Mouse (Mus musculus) lung, embryonic 14.5 days (tissue): ENCODE results near the gene Aicda. TPM values are rescaled to one million over a fixed set of nuclear protein-coding genes. Genes with fewer than 3 reads are reported as not detected.
A peak's percentile ranks its signal among the peaks of the same experiment; 100 is the strongest.
"Not testable (repeated sequence)": the region's sequence is repeated elsewhere in the genome, so short reads cannot be mapped to it uniquely, and the experiment has no call there.

Source experiments
- ATAC-seq: fragments of 200-750 bp; cut with Nextera tagmentation; 2 replicates; pipeline ENCODE4 v1.8.0; 2017; ENCODE audit warnings: mild to moderate bottlenecking, moderate TSS enrichment, moderate library complexity; ENCODE audit not compliant: insufficient read depth
- DNase-seq: peaks from one replicate; pipeline ENCODE4 v3.0.0-alpha.2; 2015
- H3K27ac ChIP-seq: fragments of 300-500 bp; sonication (generic); 2 replicates; pipeline ENCODE4 v1.5.1; 2014; ENCODE audit warnings: low read depth, mild to moderate bottlenecking, moderate library complexity
- H3K27me3 ChIP-seq: fragments of 300-500 bp; sonication (generic); 2 replicates; pipeline ENCODE4 v1.6.1; 2014; ENCODE audit warnings: low read length, control low read depth; ENCODE audit not compliant: insufficient read depth
- H3K36me3 ChIP-seq: fragments of 300-500 bp; sonication (generic); 2 replicates; pipeline ENCODE4 v1.6.1; 2014; ENCODE audit warnings: control low read depth; ENCODE audit not compliant: insufficient read depth
- H3K4me1 ChIP-seq: fragments of 300-500 bp; sonication (generic); 2 replicates; pipeline ENCODE4 v1.6.1; 2014; ENCODE audit warnings: antibody characterized with exemption, control low read depth; ENCODE audit not compliant: insufficient read depth
- H3K4me2 ChIP-seq: fragments of 300-500 bp; sonication (generic); 2 replicates; pipeline ENCODE4 v1.6.1; 2014; ENCODE audit warnings: mild to moderate bottlenecking
- H3K4me3 ChIP-seq: fragments of 300-500 bp; sonication (generic); 2 replicates; pipeline ENCODE4 v1.5.1; 2014; ENCODE audit warnings: low read depth, low read length
- H3K9ac ChIP-seq: fragments of 300-500 bp; sonication (generic); 2 replicates; pipeline ENCODE4 v1.6.1; 2014
- H3K9me3 ChIP-seq: fragments of 300-500 bp; sonication (generic); 2 replicates; pipeline ENCODE4 v1.6.1; 2016; ENCODE audit warnings: low read depth, low read length, control low read depth
- CTCF ChIP-seq: IDR thresholded peaks from 2 replicates; pipeline ENCODE4 v1.5.1; 2016; ENCODE audit warnings: antibody characterized with exemption, low read depth
- WGBS: fragments of 180-500 bp; shearing (Covaris S2); extraction: QIAGEN DNeasy Blood & Tissue Kit; methylation state at CpG from one replicate; pipeline ENCODE4 v1.1.7; 2014; 5-methylcytosine and 5-hydroxymethylcytosine counted together
- polyA plus RNA-seq: library from polyadenylated mRNA; unstranded; fragments of >200 nt; fragmentation: Nextera tagmentation; extraction: Ambion mirVana; gene quantifications from 2 replicates; pipeline ENCODE4 v1.2.1, GENCODE M21; 2014

Aicda gene
- polyA plus RNA-seq, 1 experiment from 2014 or later: not detected

- no peak for ATAC-seq
- WGBS: 70% methylated on average over 5 of the region's 5 CpGs
- no peak for DNase-seq
Measured at GRCm38 (mm10) chr6:122569113-122569512, 15.5 kb downstream of the Aicda start.

DNA sequence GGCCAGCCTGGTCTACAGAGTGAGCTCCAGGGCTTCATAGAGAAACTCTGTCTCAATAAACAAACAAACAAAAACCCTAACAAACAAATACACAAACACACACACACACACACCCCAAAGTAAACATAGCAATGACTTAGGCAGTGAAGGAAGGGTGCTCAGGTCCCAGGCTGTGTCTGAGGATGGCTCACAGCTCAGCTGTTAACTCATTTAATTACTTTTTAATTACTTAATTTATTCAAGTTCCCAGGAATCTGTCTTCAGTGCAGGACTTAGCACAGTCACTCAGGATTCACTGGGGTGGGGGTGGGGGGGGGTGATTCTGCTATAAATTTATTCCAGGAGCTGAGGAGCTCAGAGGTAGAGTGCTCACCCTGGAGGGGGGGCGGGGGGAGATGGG lies 16.2 kb downstream of the Aicda start:
- H3K9me3 ChIP-seq: no peaks in the 10 kb centered on the region
- ATAC-seq (no peak), DNase-seq (no peak)
- H3K4me1 ChIP-seq: no peaks in the 10 kb centered on the region
- no peak overlapping the region for H3K9ac ChIP-seq
- no peak overlapping the region for H3K4me3 ChIP-seq
- 78% methylated on average over 1 of the region's 1 CpGs for WGBS
- no peak overlapping the region for H3K27ac ChIP-seq
- no peaks in the 10 kb centered on the region for H3K36me3 ChIP-seq
- H3K27me3 ChIP-seq: no peaks in the 10 kb centered on the region
- no peak overlapping the region for H3K4me2 ChIP-seq
- no peak for TF ChIP-seq CTCF

More at GRCm38 (mm10) chr6:122569113-122569512, 15.5 kb downstream of the Aicda start:
- no peak overlapping the region for H3K27ac ChIP-seq
- H3K4me2 ChIP-seq: no peak overlapping the region
- TF ChIP-seq CTCF: no peak
- H3K4me3 ChIP-seq: no peak overlapping the region
- H3K27me3 ChIP-seq: no peaks in the 10 kb centered on the region
- no peaks in the 10 kb centered on the region for H3K4me1 ChIP-seq
- H3K36me3 ChIP-seq: no peaks in the 10 kb centered on the region
- H3K9ac ChIP-seq: no peak overlapping the region
- no peaks in the 10 kb centered on the region for H3K9me3 ChIP-seq

GRCm38 (mm10) chr6:122570695-122571616 lies 17.4 kb downstream of the Aicda start:
- Histone ChIP-seq H3K27me3 (no peaks in the 10 kb centered on the region), H3K9ac (no peak overlapping the region), H3K4me1 (no peaks in the 10 kb centered on the region), H3K4me2 (no peak overlapping the region), H3K4me3 (no peak overlapping the region), H3K9me3 (no peaks in the 10 kb centered on the region), H3K36me3 (no peaks in the 10 kb centered on the region), H3K27ac (no peak overlapping the region)
- no peak for ATAC-seq
- WGBS: 44% methylated on average over 8 of the region's 8 CpGs
- no peak for TF ChIP-seq CTCF
- DNase-seq: peak; percentile 4

- no peak for ATAC-seq
- 61% methylated on average over 3 of the region's 3 CpGs for WGBS
Measured at GRCm38 (mm10) chr6:122571617-122571959, 18.0 kb downstream of the Aicda start.

DNA sequence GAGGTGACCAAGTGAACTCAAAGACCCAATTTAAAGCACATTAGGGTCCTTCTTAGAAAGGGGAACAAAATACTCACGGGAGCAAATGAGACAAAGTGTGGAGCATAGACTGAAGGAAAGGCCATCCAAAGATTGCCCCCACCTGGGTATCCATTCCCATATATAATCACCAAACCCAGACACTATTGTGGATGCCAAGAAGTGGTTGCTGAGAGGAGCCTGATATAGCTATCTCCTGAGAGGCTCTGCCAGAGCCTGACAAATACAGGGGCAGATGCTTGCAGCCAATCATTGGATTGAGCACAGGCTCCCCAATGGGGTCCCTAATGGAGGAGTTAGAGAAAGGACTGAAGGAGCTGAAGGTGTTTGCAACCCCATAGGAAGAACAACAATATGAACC lies 21.4 kb downstream of the Aicda start:
- DNase-seq, H3K36me3 ChIP-seq, H3K27me3 ChIP-seq, H3K4me2 ChIP-seq, H3K9ac ChIP-seq, H3K4me1 ChIP-seq, H3K9me3 ChIP-seq, ATAC-seq, H3K4me3 ChIP-seq, H3K27ac ChIP-seq: not testable (repeated sequence)
- WGBS: 88% methylated on average over 1 of the region's 1 CpGs

More at GRCm38 (mm10) chr6:122571617-122571959, 18.0 kb downstream of the Aicda start:
- Histone ChIP-seq H3K9ac (no peak overlapping the region), H3K27ac (no peak overlapping the region), H3K4me3 (no peak overlapping the region), H3K9me3 (no peaks in the 10 kb centered on the region), H3K36me3 (no peaks in the 10 kb centered on the region), H3K27me3 (no peaks in the 10 kb centered on the region), H3K4me1 (no peaks in the 10 kb centered on the region), H3K4me2 (no peak overlapping the region)
- no peak for TF ChIP-seq CTCF
- DNase-seq: no peak

- TF ChIP-seq CTCF: no peak
- H3K9ac ChIP-seq: no peak overlapping the region
- no peak overlapping the region for H3K4me2 ChIP-seq
- WGBS: 84% methylated on average over 3 of the region's 3 CpGs
- H3K4me3 ChIP-seq: no peak overlapping the region
- DNase-seq: no peak
- no peaks in the 10 kb centered on the region for H3K9me3 ChIP-seq
- no peaks in the 10 kb centered on the region for H3K36me3 ChIP-seq
- ATAC-seq: no peak
- H3K27me3 ChIP-seq: no peaks in the 10 kb centered on the region
- H3K4me1 ChIP-seq: no peaks in the 10 kb centered on the region
- no peak overlapping the region for H3K27ac ChIP-seq
Measured at GRCm38 (mm10) chr6:122577030-122577429, 23.4 kb downstream of the Aicda start.

DNA sequence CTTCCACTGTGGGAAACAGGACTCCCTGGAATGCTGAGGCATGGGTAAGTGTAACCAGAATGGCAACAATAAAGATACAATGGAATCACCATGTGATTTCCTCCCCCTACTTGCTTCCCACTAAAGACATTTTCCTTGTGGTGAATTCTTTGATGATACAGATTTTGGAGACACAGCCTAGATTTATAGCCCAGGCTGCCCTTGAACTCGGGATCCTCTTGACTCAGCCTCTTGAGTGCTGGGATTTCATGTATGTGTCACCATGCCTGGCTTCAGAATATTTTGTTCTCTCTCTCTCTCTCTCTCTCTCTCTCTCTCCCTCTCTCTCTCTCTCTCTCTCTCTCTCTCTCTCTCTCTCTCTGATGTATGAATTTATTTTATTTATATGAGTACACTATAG lies 25.5 kb downstream of the Aicda start:
- Histone ChIP-seq H3K36me3 (no peaks in the 10 kb centered on the region), H3K27me3 (no peaks in the 10 kb centered on the region)

More for the DNA sequence above, 25.5 kb downstream of the Aicda start:
- no peak overlapping the region for H3K27ac ChIP-seq
- 63% methylated on average over 1 of the region's 1 CpGs for WGBS
- TF ChIP-seq CTCF: no peak
- H3K4me1 ChIP-seq: no peaks in the 10 kb centered on the region
- H3K4me3 ChIP-seq: no peak overlapping the region
- ATAC-seq (no peak), DNase-seq (no peak)
- no peak overlapping the region for H3K9ac ChIP-seq
- no peak overlapping the region for H3K4me2 ChIP-seq
- no peaks in the 10 kb centered on the region for H3K9me3 ChIP-seq
